Mouse (Mus musculus): ENCODE results near the gene Vdac1. TPM values are rescaled to one million over a fixed set of nuclear protein-coding genes. Genes with fewer than 3 reads are reported as not detected.

Gene Vdac1
- polyA plus RNA-seq, 1 experiment from 2014 or later = 295 TPM

DNA sequence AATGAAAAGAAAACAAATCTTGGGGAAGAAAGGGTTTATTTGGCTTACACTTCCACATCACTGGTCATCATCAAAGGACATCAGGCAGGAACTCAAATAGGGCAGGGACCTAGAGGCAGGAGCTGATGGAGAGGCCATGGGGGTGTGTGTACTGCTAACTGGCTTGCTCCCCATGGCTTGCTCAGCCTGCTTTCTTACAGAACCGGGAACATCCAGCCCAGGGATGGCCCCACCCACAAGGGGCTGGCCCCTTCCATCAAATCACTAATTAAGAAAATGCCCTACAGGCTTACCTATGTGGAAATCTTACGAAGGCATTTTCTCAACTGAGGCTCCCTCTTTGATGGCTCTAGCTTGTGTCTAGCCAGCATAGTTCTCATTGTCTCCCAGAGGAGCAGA is 73.1 kb downstream of the Vdac1 start:
- Histone ChIP-seq H3K36me3 (no peaks in the 10 kb centered on the region), H3K4me3 (replicated peaks) (no peak overlapping the region), H3K27ac (no peak overlapping the region), H3K27me3 (replicated peaks) (no peaks in the 10 kb centered on the region), H3K4me1 (replicated peaks) (no peaks in the 10 kb centered on the region), H3K4me2 (replicated peaks) (no peak overlapping the region), H3K9me3 (no peaks in the 10 kb centered on the region), H3K9ac (no peak overlapping the region)
- ATAC-seq = no peak
- 76% methylated on average over 2 of the region's 2 CpGs for WGBS

DNA sequence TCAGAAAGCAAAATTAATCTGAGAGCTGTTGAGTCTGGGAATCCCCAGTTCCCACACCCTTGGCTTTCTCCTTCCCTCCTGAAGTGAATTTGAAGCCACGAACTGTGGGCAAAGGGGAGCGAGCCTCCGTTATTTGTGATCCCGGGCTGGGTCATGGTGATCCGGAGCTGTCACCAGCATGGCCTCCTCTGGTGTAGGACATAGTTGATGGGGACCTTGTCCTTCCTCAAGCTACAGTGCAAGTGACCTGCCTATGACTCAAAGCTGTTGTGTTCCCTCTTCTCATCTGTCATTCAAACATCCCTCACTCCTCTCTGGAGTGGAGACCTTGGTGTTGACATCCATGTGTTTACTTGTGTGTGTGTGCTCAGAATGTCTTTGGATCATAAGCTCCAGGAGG is 74.8 kb downstream of the Vdac1 start:
- no peak for ATAC-seq
- H3K4me3 ChIP-seq (replicated peaks) = no peak overlapping the region
- WGBS = 92% methylated on average over 5 of the region's 5 CpGs
- no peak overlapping the region for H3K9ac ChIP-seq
- H3K4me1 ChIP-seq (replicated peaks) = no peaks in the 10 kb centered on the region
- H3K9me3 ChIP-seq = no peaks in the 10 kb centered on the region
- H3K4me2 ChIP-seq (replicated peaks) = no peak overlapping the region
- H3K36me3 ChIP-seq = no peaks in the 10 kb centered on the region
- H3K27ac ChIP-seq = no peak overlapping the region
- no peaks in the 10 kb centered on the region for H3K27me3 ChIP-seq (replicated peaks)

GRCm38 (mm10) chr11:52437123-52437522 is 76.5 kb downstream of the Vdac1 start:
- Histone ChIP-seq H3K27me3 (replicated peaks) (no peaks in the 10 kb centered on the region), H3K36me3 (no peaks in the 10 kb centered on the region), H3K27ac (no peak overlapping the region), H3K9me3 (no peaks in the 10 kb centered on the region), H3K4me1 (replicated peaks) (no peaks in the 10 kb centered on the region), H3K4me2 (replicated peaks) (peak overlapping the region; percentile 20), H3K4me3 (replicated peaks) (no peak overlapping the region), H3K9ac (no peak overlapping the region)
- WGBS = 14% methylated on average over 10 of the region's 10 CpGs
- 0 out of 2 replicates have a peak, but pooled peaks have one; percentile 51 for ATAC-seq

Other genes starting within 250 kb of the Vdac1 start
- gene Olfr1373, start 215.3 kb upstream of the Vdac1 start, polyA plus RNA-seq (2015; fragmentation: Nextera tagmentation; extraction: Ambion mirVana) = not detected in 2 replicates
- gene Olfr1371, start 146.9 kb upstream of the Vdac1 start, polyA plus RNA-seq (2015; fragmentation: Nextera tagmentation; extraction: Ambion mirVana) = not detected in 2 replicates
- gene Skp1a, start 128.9 kb upstream of the Vdac1 start, polyA plus RNA-seq (2015; fragmentation: Nextera tagmentation; extraction: Ambion mirVana) = 720 and 848 TPM in 2 replicates
- 6.9 and 8.2 TPM in 2 replicates for gene Tcf7, start 77.8 kb upstream of the Vdac1 start, polyA plus RNA-seq (2015; fragmentation: Nextera tagmentation; extraction: Ambion mirVana)
- 159 and 166 TPM in 2 replicates for gene 9530068E07Rik, start 35.6 kb downstream of the Vdac1 start, polyA plus RNA-seq (2015; fragmentation: Nextera tagmentation; extraction: Ambion mirVana)